In the genomic region with DNA sequence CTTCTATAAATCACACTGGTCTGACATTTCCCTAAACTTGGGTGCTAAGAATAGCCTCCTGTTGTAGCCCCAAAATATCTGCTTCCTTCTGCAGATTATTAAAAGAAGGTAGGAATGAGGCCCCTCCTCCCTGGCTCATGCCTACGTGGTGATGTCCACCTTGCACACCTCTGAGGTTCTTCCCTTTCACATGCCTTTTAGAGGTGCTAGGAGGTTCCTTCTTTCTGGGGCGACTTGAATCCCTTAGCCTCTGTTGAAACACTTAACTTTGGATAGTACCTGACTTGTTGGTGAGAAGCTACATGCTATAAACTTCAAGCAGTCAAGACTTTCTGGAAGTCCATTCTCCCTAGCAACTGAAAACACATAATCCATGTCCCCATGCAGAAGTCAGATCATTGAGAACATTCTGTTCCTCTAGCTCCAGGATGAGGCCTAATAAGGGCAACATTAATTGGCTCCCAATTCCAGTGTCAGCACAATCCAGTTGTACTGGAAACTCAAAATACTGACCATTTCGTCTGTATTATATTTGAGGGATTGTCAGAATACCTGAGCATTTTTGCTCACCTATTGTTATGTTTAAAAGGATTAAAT, we compare ENCODE assay signal across 30 mouse cellular contexts.
DNase-seq lines count a peak whose midpoint lies in the region; ATAC-seq and TF ChIP-seq lines count a peak whose summit lies in the region.
"Had no signal": no experiment of that assay in that cellular context is flagged by ENCODE, and none has a peak within 500 bp of the region (broad histone marks: within the 10 kb centered on the region; RNA-seq: fewer than 3 reads in every experiment).

No protein-coding gene starts in this region.

- no peak for TF ChIP-seq CTCF in heart, postnatal 0 days (IDR thresholded peaks at IDR 0.05; ENCODE audit: low read depth)

- DNase-seq in heart, adult 11 months: peak; percentile 92
- DNase-seq in heart, postnatal 14 days: no peak
- DNase-seq in heart, postnatal 0 days (ENCODE audit: low spot score): no peak
- DNase-seq in heart, postnatal 10 days: no peak
- DNase-seq in kidney, postnatal 36 days: peak; percentile 39 to 45
- DNase-seq in kidney, adult 18-20 months: no peak
- DNase-seq: adrenal gland, postnatal 10 days; cerebellum, adult 11 months; cerebellum, adult 9-10 months; cerebellum, postnatal 36 days; gastrocnemius, postnatal 10 days; kidney, adult 11 months; layer of hippocampus, postnatal 36 days; left cerebral cortex, postnatal 4 days; liver, postnatal 0 days; lung, postnatal 10 days; right cerebral cortex, postnatal 25 days; spleen, adult 18-20 months; thymus, adult 2 months; thymus, postnatal 36 days had no signal

- H3K27ac ChIP-seq in heart, postnatal 0 days (ENCODE audit: low read depth): 0 out of 2 replicates have a peak overlapping the region, but pooled peaks have one; percentile 7
- H3K27ac ChIP-seq: hindbrain, embryonic 10.5 days; hindbrain, embryonic 15.5 days; liver, embryonic 12.5 days had no signal

- 0 out of 2 replicates have a peak, but pooled peaks cover 4% of the 10 kb centered on the region for H3K9me3 ChIP-seq in heart, postnatal 0 days (replicated peaks; ENCODE audit: control insufficient read depth, low read length)
- H3K9me3 ChIP-seq: hindbrain, embryonic 15.5 days; liver, embryonic 12.5 days had no signal

- no peak overlapping the region for H3K9ac ChIP-seq in heart, postnatal 0 days (replicated peaks; ENCODE audit: low read depth, low read length)
- H3K9ac ChIP-seq: hindbrain, embryonic 15.5 days; liver, embryonic 12.5 days; liver, postnatal 0 days had no signal

- WGBS in heart, postnatal 0 days: 55% methylated on average over 3 of the region's 3 CpGs

- TF ChIP-seq EP300 in heart, postnatal 0 days (IDR thresholded peaks at IDR 0.05; ENCODE audit: low read depth): no peak

- H3K4me3 ChIP-seq in heart, postnatal 0 days (ENCODE audit: low read depth, low read length): no peak overlapping the region
- H3K4me3 ChIP-seq: hindbrain, embryonic 10.5 days; hindbrain, embryonic 15.5 days; liver, embryonic 12.5 days had no signal

- H3K4me1 ChIP-seq in heart, postnatal 0 days (ENCODE audit: control insufficient read depth, insufficient read depth): no peaks in the 10 kb centered on the region
- H3K4me1 ChIP-seq: hindbrain, embryonic 10.5 days; hindbrain, embryonic 15.5 days; liver, embryonic 12.5 days had no signal

- H3K4me2 ChIP-seq in heart, postnatal 0 days (ENCODE audit: low read depth, low read length): no peak overlapping the region
- H3K4me2 ChIP-seq: hindbrain, embryonic 15.5 days; liver, embryonic 12.5 days; midbrain, embryonic 11.5 days had no signal

- intact Hi-C loops in heart, postnatal 14 days (cut with DNase I): loop anchor here (5.0 kb wide), 1 partner anchor 311 kb away; no protein-coding TSS in a partner anchor
- intact Hi-C loops in heart, postnatal 10 days (cut with DNase I): loop anchor here (5.0 kb wide), 1 partner anchor 241 kb away; no protein-coding TSS in a partner anchor

- no peaks in the 10 kb centered on the region for H3K27me3 ChIP-seq in heart, postnatal 0 days (ENCODE audit: control insufficient read depth, insufficient read depth, low read length)
- H3K27me3 ChIP-seq: hindbrain, embryonic 15.5 days; liver, embryonic 12.5 days; Patski had no signal

- no peak for ATAC-seq in heart, postnatal 0 days (ENCODE audit: insufficient read depth, low read depth)
- peak; percentile 7 to 42; a peak in 1 of 4 replicates for ATAC-seq in hematopoietic stem cell, adult 5-6 weeks (replicated peaks in 1 of 2; ENCODE audit: insufficient read depth in 1 of 2, low FRiP score in 2 of 2, low TSS enrichment in 1 of 2, low read depth in 1 of 2, poor library complexity in 2 of 2, severe bottlenecking in 2 of 2)
- ATAC-seq in erythroblast, adult 5-6 weeks (replicated peaks; ENCODE audit: low FRiP score, poor library complexity, severe bottlenecking): no peak
- ATAC-seq: forebrain, embryonic 14.5 days; inflammation-experienced regulatory T-cells, adult 6 months; liver, embryonic 12.5 days; liver, postnatal 0 days; midbrain, embryonic 16.5 days; Patski had no signal

- no peaks in the 10 kb centered on the region for H3K36me3 ChIP-seq in heart, postnatal 0 days (replicated peaks; ENCODE audit: control insufficient read depth, insufficient read depth, low read length)
- H3K36me3 ChIP-seq: hindbrain, embryonic 10.5 days; hindbrain, embryonic 15.5 days; liver, embryonic 12.5 days had no signal

Comparison
In these comparisons a context has a peak if more than half of its experiments do, and no peak if none do; other contexts are left out.
1. DNase-seq: peak in heart, adult 11 months (single experiment) and kidney, postnatal 36 days (2 of 2); none in heart, postnatal 14 days (0 of 2), heart, postnatal 0 days (single experiment), heart, postnatal 10 days (0 of 2) and kidney, adult 18-20 months (single experiment).
2. ATAC-seq: peak in hematopoietic stem cell, adult 5-6 weeks (2 of 2); none in heart, postnatal 0 days (single experiment) and erythroblast, adult 5-6 weeks (single experiment).